Mouse (Mus musculus): ENCODE results near the gene Pfkm.

DNA sequence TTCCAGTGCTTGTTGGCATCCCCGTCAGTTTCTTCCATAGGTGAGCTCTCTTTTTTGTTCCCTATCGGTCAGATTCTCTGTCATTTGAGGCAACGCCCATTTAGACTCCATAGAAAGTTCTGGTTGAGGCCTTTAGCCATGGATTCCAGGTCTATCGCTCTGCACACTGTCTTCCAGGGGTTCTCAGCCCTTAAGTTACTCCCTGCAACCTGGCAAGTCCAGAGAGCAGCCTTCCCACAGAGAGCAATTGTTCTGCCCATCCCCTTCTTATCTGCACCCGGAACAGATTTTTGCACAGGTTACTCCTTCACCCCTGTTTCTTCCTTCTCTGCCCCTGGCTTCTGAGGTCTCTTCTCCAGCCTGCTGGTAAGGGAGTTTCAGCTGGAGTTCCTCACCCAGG lies 79.7 kb downstream of the Pfkm start:
- TF ChIP-seq CTCF (IDR thresholded peaks at IDR 0.05) (no peak), EP300 (IDR thresholded peaks at IDR 0.05) (no peak)
